Mouse (Mus musculus): ENCODE data around the gene Cacna2d2. TPM values are rescaled to one million over a fixed set of nuclear protein-coding genes. Genes with fewer than 3 reads are reported as not detected.
A peak's percentile ranks its signal among the peaks of the same experiment; 100 is the strongest.

Cacna2d2 gene
- total RNA-seq (2015) (0.04 and 0.11 TPM in 2 replicates), total RNA-seq (2017) (0.07 and 0.12 TPM in 2 replicates)

DNA sequence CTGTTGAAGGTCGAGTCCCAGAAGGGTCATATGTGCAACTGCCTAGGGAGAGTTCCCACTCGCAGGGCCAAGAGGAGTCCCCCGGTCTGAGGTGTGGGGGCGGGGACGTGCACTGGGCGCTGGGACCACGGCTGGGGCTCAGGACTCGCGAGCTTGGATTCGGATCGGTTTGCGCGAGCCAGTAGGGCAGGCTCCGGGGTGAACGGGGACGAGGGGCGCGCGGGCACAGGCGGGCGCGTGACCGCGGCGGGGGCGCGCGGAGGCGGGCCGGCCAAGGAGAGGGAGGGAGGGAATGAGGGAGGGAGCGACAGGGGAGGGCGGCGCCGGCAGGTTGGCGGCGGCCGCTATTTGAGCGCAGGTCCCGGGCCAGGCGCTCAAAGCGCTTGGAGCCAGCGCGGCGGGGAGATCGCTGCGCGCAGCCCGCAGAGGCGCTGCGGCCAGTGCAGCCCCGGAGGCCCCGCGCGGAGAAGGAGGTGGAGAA, at the start of gene Cacna2d2:
TSS of gene Cacna2d2 (plus strand) at position 122 of the 481 bp plus-strand sequence.
- ATAC-seq (ENCODE audit: poor library complexity, severe bottlenecking) = no peak

DNA sequence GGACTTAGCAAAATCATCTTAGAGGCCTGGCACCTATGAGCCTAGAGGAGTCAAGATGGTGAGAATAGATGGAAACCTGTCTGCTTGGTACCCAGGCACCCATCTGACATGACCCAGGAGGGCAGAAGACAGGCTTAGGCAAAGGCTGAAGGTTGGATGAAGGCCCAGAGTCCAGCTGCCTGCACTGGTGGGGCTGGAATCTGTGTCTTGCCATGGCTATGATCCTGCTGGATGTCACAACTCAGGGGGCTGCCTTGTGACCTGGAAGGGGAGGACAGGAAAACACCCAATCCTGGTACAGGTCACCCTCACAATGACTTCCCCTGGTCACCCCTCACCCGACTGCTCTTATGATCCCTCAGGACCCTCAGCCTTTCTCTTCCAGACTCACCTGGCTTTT, 44.6 kb upstream of the Cacna2d2 start:
- no peak for ATAC-seq (ENCODE audit: poor library complexity, severe bottlenecking)

DNA sequence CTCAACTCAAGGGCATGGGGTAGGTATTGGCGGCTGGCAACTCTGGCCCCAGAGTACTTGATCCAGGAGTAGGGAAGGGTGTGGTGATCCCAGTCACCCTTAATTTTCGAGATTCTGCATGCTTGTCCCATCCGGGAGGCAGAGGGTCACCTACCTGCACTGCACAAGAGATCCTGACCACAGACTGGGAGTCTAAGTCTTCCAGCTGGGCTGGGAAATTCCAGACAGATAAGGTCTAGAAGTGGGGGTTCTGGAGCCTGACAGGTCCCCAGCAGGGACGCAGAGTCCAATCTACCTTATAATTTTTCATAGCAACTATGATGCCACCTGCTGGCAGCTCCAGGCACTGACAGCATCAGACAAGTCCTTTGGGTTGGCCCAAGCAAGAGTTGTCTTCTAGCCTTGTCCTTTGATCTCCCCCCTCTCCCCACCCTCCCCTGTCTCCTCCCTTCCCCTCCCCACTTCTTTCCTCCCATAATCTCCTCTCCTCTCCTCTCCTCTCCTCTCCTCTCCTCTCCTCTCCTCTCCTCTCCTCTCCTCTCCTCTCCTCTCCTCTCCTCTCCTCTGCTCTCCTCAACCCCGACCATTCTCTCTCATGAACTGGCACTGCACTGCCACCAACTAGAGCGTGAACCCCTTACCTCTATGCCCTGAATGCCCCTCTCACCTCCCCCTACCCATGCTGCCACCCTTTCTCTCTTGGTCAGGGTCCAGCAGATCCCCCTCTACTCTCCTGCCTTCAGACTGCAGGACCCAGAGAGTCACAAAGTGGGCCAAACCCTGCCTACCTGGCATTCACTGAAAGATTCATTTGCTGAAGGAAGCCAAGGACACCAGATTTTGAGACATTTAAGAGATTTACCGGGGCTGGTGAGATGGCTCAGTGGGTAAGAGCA, 43.3 kb upstream of the Cacna2d2 start:
- peak; percentile 71 for ATAC-seq (ENCODE audit: poor library complexity, severe bottlenecking)

DNA sequence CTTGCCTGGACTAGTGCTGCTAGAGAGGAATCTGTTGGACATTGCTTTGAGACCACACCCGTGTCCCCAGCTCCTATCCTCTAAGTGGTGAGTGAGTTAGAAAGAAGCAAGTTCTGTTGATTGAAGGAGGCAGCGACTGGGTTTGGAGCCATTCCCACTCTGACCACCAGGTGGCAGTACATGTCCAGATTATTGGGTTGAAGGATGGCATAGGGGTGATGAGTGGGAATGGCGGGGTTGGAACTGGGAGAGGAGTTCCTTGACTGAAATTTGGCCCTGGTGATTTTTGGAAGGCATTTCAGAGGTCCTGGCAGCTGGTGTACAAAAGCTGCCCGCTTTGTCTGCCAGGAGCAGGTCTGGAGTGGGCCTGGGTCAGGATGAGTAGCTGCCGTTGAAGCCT, 41.8 kb upstream of the Cacna2d2 start:
- peak; percentile 69 for ATAC-seq (ENCODE audit: poor library complexity, severe bottlenecking)

DNA sequence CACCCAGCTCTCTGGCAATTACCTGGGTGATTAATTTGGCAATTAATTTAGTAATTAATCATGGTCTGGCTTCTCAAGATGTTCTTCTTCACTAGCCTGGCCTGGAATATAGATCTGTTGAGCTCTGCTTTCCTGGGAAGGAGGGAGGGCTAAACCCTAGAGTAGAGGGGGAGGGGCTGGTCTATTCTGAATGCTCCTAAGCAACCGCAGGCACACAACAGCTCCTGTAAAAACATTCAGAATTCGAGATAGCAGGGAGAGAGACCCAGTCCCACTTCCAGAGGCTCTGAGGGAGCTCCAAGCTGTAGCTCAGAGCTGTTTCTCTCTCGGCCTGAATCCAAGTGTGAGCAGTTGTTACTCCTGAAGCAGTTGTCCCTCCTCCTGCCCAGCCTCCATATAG, 38.4 kb upstream of the Cacna2d2 start:
- no peak for ATAC-seq (ENCODE audit: poor library complexity, severe bottlenecking)

DNA sequence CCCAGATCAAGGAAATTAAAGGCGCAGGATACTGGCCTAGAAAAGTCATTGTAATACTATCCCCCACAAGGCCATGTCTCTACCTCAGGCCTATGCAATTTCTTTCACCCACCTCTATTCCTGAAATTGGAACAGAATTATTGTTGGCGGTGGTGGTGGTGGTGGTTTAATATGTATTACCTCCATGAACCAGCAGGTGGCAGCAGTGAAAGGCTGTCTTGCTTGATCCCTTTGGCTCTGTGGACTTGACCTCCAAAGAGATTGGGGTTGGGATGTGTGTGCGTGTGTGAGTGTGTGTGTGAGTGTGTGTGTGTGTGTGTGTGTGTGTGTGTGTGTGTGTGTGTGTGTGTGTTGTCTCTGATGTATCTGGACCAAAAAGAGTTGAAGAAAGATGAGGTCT, 32.8 kb upstream of the Cacna2d2 start:
- peak; percentile 66 for ATAC-seq (ENCODE audit: poor library complexity, severe bottlenecking)

DNA sequence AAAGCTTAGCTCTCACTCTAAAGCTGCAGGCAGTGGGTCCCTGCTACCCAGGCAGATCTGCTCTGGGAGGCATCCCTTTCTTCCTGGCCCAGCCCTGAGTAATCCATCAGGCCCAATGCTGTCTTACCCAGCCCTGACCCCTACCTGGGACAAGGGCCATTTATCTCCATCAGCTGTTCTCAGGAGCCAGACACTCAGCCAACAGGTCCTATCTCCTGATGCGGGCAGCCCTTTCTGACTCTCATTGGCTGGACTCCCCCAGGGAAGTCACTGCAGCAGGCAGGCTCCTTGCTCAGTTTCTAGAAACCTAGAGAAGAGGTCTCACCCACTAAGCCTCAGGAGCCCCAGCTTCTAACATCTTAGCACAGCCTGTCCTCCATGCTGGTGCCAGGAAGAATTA, 31.1 kb upstream of the Cacna2d2 start:
- ATAC-seq (ENCODE audit: poor library complexity, severe bottlenecking) = no peak

DNA sequence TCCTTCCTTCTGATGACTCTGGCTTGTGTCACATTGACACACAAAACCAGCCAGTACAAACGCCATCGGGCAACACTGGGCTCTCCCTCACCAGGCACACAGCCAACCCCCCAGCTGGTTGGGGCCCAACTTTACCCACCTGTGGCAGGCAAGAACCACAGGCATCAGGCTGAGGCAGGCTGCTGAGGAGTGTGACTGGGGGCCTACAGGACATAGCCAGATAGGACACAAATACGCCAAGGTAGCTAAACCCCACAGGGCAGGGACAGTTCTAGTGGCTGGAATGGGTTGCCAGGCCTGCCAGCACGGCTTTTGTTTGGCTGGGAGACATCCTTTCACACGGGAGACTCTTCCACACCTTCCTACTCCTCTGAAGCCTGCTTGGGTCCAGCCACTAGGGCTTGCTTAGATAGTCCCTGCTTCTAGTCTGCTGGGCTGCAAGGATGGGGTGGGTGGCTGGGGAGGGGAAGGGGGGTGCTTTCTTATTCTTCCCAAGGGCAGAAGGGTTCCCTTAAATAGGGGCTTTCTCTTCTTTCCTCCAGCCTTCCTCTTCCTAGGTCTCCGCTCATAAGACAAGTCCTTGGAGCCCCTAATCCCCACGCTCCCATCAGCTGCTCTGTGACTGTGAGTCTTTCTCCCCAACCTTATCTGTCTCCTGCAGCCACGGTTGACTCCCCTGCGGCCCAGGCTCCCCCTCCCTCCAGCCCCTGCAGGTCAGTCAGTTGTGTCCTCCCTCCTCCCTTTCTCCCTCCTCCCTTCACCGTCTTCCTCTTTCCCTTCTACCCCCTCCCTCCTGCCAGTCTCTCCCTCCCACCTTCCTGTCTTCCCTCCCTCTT, 29.9 kb upstream of the Cacna2d2 start:
- no peak for ATAC-seq (ENCODE audit: poor library complexity, severe bottlenecking)

DNA sequence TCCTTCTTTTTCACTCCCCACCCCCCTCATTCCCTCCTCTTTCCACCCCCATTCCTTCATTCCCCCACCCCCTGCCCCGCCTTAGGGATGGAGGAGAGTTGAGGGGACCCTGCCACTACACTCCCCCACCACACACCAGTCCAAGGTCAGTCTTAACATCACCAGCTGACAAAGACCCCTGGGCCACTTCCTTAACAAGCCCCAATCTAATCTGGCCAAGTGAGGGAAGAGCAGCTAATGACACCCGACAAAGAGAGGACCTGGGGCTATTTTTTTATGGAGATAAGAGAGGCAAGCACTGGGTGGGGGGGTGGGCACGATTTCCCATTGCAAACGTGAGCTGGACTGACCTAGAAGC, 29.3 kb upstream of the Cacna2d2 start:
- no peak for ATAC-seq (ENCODE audit: poor library complexity, severe bottlenecking)

DNA sequence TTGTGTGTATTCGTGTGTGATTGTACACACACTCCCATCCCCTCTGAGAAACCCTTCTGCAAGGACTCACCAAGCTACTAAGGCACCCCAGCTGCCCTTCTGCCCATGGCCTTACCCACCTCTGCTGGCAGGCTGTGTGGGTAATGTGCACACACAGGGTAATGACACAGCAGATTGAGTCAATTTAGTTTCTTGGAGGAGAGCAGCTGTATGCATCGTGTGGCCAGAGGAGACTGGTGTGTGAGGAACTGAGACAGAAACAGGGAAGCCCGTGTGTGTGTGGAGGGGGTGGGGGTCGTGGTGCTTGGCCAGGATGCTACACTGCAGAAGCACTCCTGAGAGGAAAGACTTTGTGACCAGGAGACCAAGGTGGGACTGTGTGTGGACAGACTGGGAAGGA, 27.0 kb upstream of the Cacna2d2 start:
- peak; percentile 93 for ATAC-seq (ENCODE audit: poor library complexity, severe bottlenecking)

DNA sequence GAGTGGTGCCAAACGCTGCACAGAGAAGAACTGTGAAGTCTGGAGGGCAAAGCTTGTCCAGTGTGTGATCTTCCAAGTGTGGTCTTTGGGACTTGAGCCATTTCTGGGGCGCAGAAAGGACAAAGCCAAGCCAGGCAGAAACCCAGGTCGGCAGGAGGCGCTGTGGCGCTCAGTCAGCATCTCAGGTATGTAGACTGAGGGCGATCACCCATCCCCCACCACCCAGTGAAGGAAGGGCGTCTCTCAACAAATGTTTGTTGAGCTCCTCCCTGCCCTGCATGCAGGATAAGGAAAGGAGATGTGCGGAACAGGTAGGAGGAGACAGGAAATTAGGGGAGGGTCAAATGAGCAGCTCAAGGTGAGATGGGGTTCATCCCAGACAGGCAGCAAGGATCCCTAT, 24.8 kb upstream of the Cacna2d2 start:
- no peak for ATAC-seq (ENCODE audit: poor library complexity, severe bottlenecking)

DNA sequence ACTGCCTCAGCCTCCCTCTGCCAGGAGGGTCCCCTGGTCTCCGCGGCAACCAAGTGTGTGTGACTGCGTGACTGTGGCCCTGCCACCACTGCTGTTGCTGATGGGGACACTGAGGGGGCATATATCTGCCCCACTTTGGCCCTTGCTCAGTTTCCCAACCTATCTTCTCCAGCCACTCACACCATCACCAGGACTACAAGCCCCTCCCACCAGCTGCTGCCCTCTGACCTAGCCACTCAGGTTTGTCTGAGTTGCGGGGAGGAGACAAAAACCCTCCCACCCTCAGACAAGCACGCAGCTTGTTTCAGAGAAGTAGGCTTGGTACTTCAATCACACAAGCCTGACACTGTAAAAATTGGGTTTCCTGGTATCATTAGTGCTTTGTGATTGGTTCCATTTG, 24.0 kb upstream of the Cacna2d2 start:
- ATAC-seq (ENCODE audit: poor library complexity, severe bottlenecking) = no peak

DNA sequence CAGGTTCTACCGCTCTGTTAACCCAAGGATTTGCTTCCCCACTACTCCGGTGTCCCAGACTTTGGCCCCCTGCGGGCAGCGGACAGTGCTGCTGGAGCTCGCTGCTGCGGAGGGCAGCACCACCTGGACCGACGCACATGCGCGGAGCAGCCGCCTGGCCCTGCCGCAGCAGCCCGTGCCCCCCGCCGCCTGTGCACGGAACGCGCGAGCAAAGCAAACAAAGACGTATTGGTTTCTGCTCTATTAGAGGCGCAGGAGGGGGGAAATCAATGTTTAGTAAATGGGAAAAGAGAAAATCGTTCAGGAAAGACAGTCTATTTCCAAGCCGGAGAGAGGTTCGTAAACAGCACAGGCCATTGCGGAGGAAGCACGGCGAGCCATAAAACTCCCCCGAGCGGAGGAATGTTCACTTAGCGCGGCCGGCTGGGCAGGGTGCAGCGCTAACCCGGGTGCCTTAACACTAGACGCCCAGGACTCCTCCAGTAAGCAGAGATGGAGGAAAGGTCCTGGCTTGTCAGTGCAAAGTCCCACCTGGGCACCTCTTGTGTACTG, 21.4 kb upstream of the Cacna2d2 start:
- ATAC-seq (ENCODE audit: poor library complexity, severe bottlenecking) = peak; percentile 39; the same call in 1 of the 2 replicates

DNA sequence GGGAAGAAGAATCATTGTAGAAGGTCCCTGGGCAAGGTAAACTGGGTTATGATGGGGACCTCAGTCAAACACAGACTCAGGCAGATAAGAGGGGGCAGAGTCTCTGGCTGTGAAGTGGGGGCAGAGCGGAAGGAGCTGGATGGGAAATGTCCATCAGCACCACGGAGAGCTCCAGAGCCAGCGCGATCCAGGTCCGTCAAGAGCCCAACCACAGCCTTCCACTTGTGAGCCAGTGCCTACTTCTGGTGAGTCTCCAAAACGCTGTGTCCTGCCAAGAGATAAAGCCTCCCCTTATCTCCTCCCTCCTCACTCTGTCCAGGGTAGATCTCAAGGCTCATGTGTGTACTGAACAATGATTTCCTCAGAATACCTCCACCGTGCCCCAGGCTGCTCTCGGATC, 17.7 kb upstream of the Cacna2d2 start:
- ATAC-seq (ENCODE audit: poor library complexity, severe bottlenecking) = no peak

DNA sequence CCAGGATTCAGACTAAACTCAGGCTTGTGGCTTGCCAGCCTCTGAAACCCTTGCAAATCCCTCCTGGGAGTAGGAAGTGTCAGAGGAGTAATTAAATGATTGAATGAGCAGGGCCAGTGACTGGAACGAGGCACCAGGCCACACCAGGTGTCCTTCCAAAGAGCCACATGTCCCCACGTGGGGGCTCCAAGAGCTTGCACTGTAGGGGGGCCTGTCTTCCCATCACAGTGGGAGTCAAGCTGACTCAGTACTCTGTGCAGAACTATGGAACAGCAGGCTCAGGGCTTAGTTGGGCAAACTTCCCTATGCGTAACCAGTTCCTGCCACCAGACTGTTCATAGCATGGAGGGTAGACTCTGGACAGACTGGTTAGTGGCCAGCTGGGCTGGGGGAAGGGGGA, 15.0 kb upstream of the Cacna2d2 start:
- no peak for ATAC-seq (ENCODE audit: poor library complexity, severe bottlenecking)

DNA sequence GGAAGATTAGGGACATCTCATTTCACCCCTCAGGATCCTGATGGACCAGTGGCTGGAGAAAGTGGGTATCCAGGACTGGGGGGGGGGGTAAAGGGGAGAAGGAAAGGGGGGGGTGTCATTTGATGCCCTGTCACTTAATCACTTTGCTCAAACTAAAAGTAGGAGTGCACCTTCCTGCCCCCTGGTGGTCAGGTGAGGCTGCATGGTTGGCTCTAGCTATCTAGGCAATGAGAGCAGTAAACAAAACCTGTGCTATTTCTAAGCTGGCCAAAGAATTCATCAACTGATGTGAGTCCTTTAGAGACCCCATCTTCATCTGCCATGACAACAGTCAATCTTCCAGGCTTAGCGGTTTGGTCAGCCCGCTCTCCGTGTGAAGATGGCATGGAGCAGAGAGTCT, 12.7 kb upstream of the Cacna2d2 start:
- peak; percentile 47; the same call in 1 of the 2 replicates for ATAC-seq (ENCODE audit: poor library complexity, severe bottlenecking)

DNA sequence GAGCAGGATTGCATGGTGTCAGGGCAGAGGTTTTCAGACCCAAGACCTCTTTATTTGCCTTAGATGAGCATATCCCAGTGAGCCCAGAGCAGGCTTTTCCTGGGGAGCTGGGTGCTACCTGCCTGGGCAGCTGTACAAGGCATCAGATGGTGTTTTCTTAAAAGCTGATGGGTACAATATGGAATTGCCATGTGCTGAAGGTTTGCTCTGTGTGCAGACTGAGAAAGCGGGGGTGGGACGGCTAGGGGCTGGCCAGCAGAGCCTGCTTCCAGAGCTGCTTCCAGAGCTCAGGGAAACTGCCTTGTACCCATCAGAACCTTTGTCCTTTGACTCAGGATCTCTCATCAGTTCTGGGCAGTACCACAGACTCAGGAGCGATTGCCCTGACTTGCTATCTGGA, 11.7 kb upstream of the Cacna2d2 start:
- ATAC-seq (ENCODE audit: poor library complexity, severe bottlenecking) = no peak

DNA sequence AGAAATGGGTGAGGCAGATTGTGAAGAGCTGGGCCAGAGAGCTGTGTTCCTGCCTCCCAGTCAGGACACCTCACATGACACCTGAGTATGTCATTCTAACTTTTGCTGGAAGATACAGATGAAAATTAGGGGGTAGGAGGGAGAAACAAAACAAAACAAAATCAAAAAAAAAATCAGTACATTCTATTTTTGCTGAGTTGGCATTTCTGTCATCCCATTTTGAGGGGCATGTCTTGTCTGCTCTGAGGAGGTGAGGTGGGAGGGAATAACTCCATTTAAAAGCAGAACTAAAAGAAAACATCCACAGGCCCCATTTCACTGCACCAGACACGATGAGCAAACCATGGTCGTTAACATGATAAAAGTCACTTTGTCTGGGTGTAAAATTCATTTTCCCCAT, 11.1 kb upstream of the Cacna2d2 start:
- ATAC-seq (ENCODE audit: poor library complexity, severe bottlenecking) = no peak

DNA sequence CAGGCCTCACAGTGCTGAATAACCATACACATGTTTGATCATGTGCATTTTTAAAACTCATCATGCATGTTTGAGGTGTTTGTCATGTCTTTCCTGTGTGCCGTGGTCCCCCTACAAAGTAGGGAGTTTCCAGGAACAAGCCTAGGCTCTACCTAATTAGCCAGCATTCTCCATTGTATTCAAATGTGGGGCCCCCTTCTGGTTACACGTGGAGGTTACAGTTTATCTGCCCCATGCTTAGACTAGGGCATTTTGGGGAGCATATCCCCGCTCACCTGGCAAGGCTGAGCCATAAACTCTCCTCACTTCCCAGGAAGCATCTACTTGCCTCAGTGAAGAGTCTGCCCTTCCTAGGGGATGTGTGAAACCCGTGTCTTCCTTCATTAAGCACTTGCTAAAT, 3.0 kb upstream of the Cacna2d2 start:
- no peak for ATAC-seq (ENCODE audit: poor library complexity, severe bottlenecking)

DNA sequence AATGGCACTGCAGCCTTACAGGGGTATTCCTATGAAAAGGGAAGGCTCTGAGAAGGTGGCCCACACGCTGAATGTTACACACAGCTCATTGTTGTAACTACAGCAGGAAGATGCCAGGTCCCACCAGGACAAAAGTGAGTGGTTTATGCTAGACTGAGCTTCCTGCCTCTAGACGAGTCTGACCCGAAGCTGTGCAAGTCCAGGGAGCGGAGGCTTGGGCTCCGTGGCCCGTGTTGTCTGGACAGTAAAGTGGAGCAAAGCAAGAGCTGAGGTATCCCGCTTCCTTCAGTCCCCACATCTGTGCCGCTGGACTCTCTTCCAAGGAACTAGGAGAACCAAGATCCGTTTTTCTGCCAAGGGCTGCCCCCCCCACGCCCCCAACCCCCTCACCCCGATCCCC, 444 bp upstream of the Cacna2d2 start:
- no peak for ATAC-seq (ENCODE audit: poor library complexity, severe bottlenecking)

DNA sequence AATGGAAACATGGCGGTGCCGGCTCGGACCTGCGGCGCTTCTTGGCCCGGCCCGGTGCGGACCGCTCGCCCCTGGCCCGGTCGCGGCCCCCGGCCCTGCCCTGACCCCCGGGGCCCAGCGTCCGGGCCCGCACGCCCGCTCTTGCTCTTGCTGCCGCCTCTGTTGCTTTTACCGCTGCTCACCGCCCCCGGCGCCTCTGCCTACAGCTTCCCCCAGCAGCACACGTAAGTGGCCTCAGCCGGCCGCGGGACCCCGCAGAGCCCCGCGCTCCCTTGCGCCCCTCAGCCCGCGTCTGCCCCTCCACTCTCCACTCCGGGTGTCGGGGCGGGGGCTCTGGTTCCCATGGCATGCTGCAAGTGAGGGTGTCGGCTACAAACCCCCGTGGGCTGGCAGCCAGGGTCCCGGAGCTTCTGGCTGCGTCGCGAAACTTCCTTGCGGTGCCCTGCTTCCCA, 674 bp downstream of the Cacna2d2 start:
- no peak for ATAC-seq (ENCODE audit: poor library complexity, severe bottlenecking)

Measured in megakaryocyte, adult 5-6 weeks (primary cell).